Mouse (Mus musculus): ENCODE measurements around the gene Nfya. TPM values are rescaled to one million over a fixed set of nuclear protein-coding genes. Genes with fewer than 3 reads are reported as not detected.

The Nfya gene
- total and polyA plus RNA-seq, 3 experiments: 26.9 to 44.2 (median 29.3) TPM

- TF ChIP-seq ELF1 (IDR thresholded peaks at IDR 0.05; ENCODE audit: low read depth, low read length) (peak; percentile 68), UBTF (IDR thresholded peaks at IDR 0.05; ENCODE audit: low read depth, low read length) (peak; percentile 69; the same call in 1 of the 2 replicates), NELFE (IDR thresholded peaks at IDR 0.05; ENCODE audit: low read depth, low read length) (peak; percentile 75), CHD2 (IDR thresholded peaks at IDR 0.05; ENCODE audit: low read length) (peak; percentile 36; the same call in 1 of the 2 replicates), IRF4 (IDR thresholded peaks at IDR 0.05; ENCODE audit: low read depth, low read length) (no peak), JUND (conservative IDR thresholded peaks at IDR 0.05; ENCODE audit: low read depth, low read length) (no peak), JUN (IDR thresholded peaks at IDR 0.05; ENCODE audit: insufficient read depth, low read depth, low read length) (no peak), SIN3A (IDR thresholded peaks at IDR 0.05; ENCODE audit: low read length) (peak; percentile 77), MAZ (IDR thresholded peaks at IDR 0.05; ENCODE audit: low read depth, low read length) (0 out of 2 replicates have a peak, but pooled peaks have one; percentile 32), ZKSCAN1 (IDR thresholded peaks at IDR 0.05; ENCODE audit: borderline replicate concordance, low read depth, low read length) (no peak), TCF12 (IDR thresholded peaks at IDR 0.05; ENCODE audit: low read depth, low read length) (peak; percentile 58), E2F4 (IDR thresholded peaks at IDR 0.05; ENCODE audit: insufficient replicate concordance, low read depth, low read length) (no peak), TBP (conservative IDR thresholded peaks at IDR 0.05; ENCODE audit: low read depth, low read length) (peak; percentile 68; the same call in 1 of the 2 replicates), GABPA (IDR thresholded peaks at IDR 0.05; ENCODE audit: insufficient replicate concordance, low read depth, low read length) (no peak), SMC3 (IDR thresholded peaks at IDR 0.05; ENCODE audit: low read depth, low read length) (no peak)
Observed at GRCm38 (mm10) chr17:48408526-48409291, 997 bp downstream of the Nfya start (continued).

GRCm38 (mm10) chr17:48407910-48408525, 1.7 kb downstream of the Nfya start:
- H3K36me3 ChIP-seq (replicated peaks in 1 of 2; ENCODE audit: control insufficient read depth in 1 of 2, insufficient read depth in 1 of 2, low read length in 1 of 2): peaks cover 8 to 46% of the 10 kb centered on the region in 2 experiments
- H3K27me3 ChIP-seq (replicated peaks): no peaks in the 10 kb centered on the region
- no peak for DNase-seq (ENCODE audit: extremely low read depth)
- TF ChIP-seq RAD21 (IDR thresholded peaks at IDR 0.05; ENCODE audit: low read depth, low read length) (no peak), TBP (conservative IDR thresholded peaks at IDR 0.05; ENCODE audit: low read depth, low read length) (no peak), NRF1 (IDR thresholded peaks at IDR 0.05; ENCODE audit: low read depth, low read length) (no peak), CTCF (conservative IDR thresholded peaks at IDR 0.05 in 1 of 2, IDR thresholded peaks at IDR 0.05 in 1 of 2; ENCODE audit: low read depth in 2 of 2, low read length in 2 of 2) (no peak), E2F4 (IDR thresholded peaks at IDR 0.05; ENCODE audit: insufficient replicate concordance, low read depth, low read length) (peak; percentile 85; the same call in 1 of the 2 replicates), CHD1 (IDR thresholded peaks at IDR 0.05; ENCODE audit: low read depth, low read length) (0 out of 2 replicates have a peak, but pooled peaks have one; percentile 48)
- H3K4me3 ChIP-seq (replicated peaks in 1 of 3; ENCODE audit: low read depth in 2 of 3, low read length in 2 of 3, poor library complexity in 1 of 3): peak overlapping the region; percentile 85 to 97 (median 88)
- in situ Hi-C loops (cut with MboI; ENCODE audit: low pct_ligation_motif_present, low pct_unique_long_range_greater_than_20kb, low sequenced_read_pairs): no loop called here
- H3K9me3 ChIP-seq (replicated peaks; ENCODE audit: low read length): no peaks in the 10 kb centered on the region
- peaks cover 60% of the 10 kb centered on the region for H3K79me2 ChIP-seq (replicated peaks; ENCODE audit: control insufficient read depth, extremely low read depth, insufficient read depth, poor library complexity, severe bottlenecking)
- peaks cover 17 to 57% of the 10 kb centered on the region in 2 experiments for H3K4me1 ChIP-seq (ENCODE audit: control insufficient read depth in 1 of 2, insufficient read depth in 2 of 2)
- H3K4me2 ChIP-seq (ENCODE audit: insufficient read depth, low read depth, poor library complexity, severe bottlenecking): peak overlapping the region; percentile 96
- H3K9ac ChIP-seq (ENCODE audit: insufficient read depth, low read depth): peak overlapping the region; percentile 96
- dilution Hi-C loops (cut with MboI; ENCODE audit: extremely low pct_ligation_motif_present, extremely low pct_unique_long_range_greater_than_20kb, low sequenced_read_pairs): no loop called here
- H3K27ac ChIP-seq (ENCODE audit: insufficient read depth, low read depth): peak overlapping the region; percentile 97
